Mouse (Mus musculus): Measurements from ENCODE around the gene Nxpe4.
A peak's percentile ranks its signal among the peaks of the same experiment; 100 is the strongest.
"Not testable (repeated sequence)": the region's sequence is repeated elsewhere in the genome, so short reads cannot be mapped to it uniquely, and the experiment has no call there.

Gene Nxpe4

DNA sequence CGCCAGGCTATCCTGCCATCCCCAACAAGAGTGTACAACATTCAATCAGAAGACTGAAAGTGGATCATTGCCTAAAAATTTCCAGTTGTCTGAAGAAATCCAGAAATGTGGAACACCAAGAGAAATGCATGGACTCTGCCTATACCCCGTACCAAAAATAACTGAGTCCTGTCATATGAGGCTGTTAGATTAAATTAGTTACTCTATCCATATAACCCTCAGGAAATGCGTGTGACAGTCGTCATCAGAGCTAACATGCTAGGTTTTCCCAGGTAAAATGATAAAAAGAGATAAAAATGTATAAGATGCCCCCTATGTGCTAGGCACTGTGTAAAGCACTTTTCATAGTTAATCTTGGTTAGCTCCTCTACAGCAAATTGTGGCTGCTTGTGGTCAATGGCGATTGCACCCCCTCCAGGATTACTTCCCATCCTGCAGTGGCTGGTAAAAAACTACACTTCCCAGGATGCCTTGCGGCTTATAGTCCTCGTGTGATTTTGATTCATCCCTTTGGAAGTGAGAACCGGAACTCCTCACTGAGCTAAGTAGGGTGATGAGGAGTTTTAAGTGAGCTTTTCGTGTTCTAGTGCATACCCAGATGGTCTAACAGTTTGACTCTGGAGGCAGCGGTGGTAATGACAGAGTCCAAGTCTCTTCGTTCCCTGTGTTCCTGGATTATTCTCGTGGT lies at the start of gene Nxpe4:
Gene Nxpe4, plus strand, starts transcription at position 519 of the 688 bp plus-strand sequence.
- no peak for DNase-seq (ENCODE audit: low spot score in 2 of 2)

DNA sequence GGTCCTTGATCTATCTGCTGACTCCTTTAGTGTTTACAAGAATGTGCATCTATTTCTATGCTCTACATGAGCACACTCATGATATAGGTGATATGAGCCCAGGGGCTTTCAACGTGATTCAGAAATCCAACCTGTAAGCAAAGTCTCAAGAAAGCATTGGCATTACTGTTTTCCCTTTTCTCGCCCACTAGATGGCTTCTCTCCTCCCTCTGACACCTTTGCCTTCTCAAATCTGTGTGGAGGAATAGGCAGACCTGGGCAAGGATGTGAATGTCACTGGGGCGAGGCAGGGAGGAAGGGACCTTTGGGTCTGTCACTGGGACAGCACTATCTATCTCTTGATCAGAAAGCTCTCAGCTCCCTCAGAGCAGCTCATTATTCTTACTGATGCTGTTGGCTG lies 35.0 kb upstream of the Nxpe4 start:
- DNase-seq (ENCODE audit: low spot score in 2 of 2), result no peak

DNA sequence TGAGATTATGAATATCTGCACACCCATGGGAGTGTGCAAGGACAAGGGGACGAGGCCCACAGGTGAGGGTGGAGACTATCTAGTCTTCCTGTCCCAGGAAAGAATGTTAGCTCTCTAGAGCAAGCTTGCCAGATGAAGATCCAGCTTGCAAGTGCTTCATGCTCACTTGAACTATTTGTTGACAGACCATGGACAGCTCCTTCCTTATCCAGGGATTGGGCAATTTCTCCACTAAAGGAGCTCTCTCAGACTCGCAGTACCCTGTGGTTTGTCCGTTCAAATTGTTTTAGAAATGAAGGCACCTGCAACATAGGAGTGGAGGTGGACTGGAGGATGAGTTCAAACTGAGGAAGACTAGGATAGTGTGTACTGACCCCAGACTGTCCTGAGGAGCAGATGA lies 24.3 kb upstream of the Nxpe4 start:
- no peak for DNase-seq (ENCODE audit: low spot score in 2 of 2)

- DNase-seq (ENCODE audit: low spot score in 2 of 2), result no peak
Observed at GRCm38 (mm10) chr9:48140485-48141411, 21.1 kb upstream of the Nxpe4 start.

- DNase-seq (ENCODE audit: low spot score in 2 of 2), result no peak
Observed at GRCm38 (mm10) chr9:48142646-48143045, 19.2 kb upstream of the Nxpe4 start.

- DNase-seq (ENCODE audit: low spot score in 2 of 2), result no peak
Observed at GRCm38 (mm10) chr9:48146761-48147160, 15.1 kb upstream of the Nxpe4 start.

- not testable (repeated sequence) for DNase-seq (ENCODE audit: low spot score in 2 of 2)
Observed at GRCm38 (mm10) chr9:48166531-48166930, 4.7 kb downstream of the Nxpe4 start.

- DNase-seq (ENCODE audit: low spot score in 2 of 2), result no peak
Observed at GRCm38 (mm10) chr9:48176764-48177163, 14.9 kb downstream of the Nxpe4 start.

- no peak for DNase-seq (ENCODE audit: low spot score in 2 of 2)
Observed at GRCm38 (mm10) chr9:48181300-48181699, 19.5 kb downstream of the Nxpe4 start.

DNA sequence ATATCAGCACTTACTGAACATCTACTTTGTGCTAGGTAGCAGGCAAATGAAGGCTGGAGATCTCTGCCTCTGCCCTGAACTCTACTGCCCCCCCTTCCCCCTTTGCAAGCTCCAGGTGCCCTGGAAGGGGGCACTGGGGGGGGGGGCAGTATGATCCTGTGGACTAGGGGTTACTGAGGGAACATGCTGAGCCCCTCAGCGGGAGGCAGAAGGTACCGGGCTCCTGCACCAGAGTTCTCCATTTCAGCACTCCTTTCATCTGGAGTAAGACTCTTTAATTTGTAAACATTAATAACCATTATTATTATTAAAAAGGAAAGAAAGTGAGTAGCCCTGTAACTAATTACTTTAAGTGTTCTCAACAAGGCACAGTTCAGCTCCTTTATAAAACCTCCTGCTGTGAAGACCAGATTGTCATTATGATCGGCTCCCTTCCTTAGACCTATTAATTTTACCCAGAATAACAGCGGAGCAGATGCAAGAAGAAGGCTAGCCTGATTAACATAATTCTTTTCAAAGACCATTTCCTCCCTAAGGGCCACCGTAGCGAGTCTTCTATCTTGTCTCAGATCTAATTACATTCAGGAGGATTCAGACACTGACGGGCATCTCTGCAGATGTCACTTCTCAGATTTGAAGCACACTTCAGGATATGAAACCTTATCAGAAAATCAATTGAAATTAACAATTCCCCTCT lies 21.0 kb downstream of the Nxpe4 start:
- no peak for DNase-seq (ENCODE audit: low spot score in 2 of 2)

GRCm38 (mm10) chr9:48184319-48184718 lies 22.5 kb downstream of the Nxpe4 start:
- no peak for DNase-seq (ENCODE audit: low spot score in 2 of 2)

DNA sequence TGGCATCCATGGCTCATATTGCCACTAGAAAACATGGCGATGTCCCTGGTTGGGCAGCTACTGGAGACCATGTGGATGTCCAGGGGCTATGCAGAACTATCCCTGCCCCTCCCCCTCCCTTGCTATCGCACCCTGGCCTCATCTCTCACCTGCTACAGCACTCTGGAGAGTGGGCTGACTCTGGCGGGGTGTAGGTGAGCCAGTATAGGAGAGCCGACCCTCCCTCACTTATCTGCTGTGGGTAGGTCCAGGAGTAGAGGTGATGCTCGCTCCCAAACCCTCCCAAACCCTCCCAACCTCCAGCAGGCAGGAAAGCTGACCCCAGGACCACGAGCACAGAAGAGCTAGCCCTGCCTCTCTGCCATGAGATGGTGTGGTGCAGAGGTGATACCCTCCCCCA lies 27.0 kb downstream of the Nxpe4 start:
- no peak for DNase-seq (ENCODE audit: low spot score in 2 of 2)

GRCm38 (mm10) chr9:48197458-48197884 lies 35.6 kb downstream of the Nxpe4 start:
- DNase-seq (ENCODE audit: low spot score in 2 of 2), result no peak

- DNase-seq (ENCODE audit: low spot score in 2 of 2), result no peak
Observed at GRCm38 (mm10) chr9:48210970-48211369, 49.1 kb downstream of the Nxpe4 start.

DNA sequence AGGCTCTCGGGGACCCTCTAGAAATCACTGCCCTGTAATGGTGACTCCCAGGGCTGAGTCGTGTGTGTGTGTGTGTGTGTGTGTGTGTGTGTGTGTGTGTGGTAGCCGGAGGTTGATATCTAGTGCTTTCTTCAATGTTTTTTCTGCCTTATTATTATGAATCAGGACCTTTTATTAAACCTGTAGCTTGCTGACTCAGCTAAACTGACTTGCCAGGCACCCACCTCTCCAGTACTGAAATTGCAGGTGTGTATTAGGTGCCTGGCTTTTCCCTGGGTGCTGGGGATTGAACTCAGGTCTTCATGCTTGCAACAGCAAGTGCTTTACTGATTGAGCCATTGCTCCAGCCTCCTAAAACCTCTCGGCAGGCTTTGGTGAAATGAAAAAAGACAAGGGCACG lies 50.1 kb downstream of the Nxpe4 start:
- DNase-seq (ENCODE audit: low spot score in 2 of 2), result no peak

DNA sequence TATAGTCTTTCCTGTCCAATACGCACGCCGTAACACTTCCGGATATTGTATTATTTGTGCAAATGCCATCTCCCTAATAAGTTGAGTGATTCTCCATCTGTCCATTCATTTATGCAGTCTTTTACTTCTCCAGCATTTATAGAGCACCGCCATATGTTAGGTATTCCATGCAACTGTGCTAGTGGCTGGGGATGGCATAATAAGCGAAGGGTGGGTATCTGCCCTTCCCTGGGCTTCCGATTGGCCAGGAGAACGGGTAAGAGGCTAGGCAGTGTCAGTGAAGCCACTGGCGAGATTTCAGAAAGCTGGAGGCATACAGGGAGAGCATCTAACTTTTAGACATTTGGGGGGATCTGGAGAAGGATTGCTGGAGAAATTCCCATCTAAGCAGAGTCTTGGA lies 52.9 kb downstream of the Nxpe4 start:
- no peak for DNase-seq (ENCODE audit: low spot score in 2 of 2)

- no peak for DNase-seq (ENCODE audit: low spot score in 2 of 2)
Observed at GRCm38 (mm10) chr9:48216091-48217001, 54.5 kb downstream of the Nxpe4 start.

DNA sequence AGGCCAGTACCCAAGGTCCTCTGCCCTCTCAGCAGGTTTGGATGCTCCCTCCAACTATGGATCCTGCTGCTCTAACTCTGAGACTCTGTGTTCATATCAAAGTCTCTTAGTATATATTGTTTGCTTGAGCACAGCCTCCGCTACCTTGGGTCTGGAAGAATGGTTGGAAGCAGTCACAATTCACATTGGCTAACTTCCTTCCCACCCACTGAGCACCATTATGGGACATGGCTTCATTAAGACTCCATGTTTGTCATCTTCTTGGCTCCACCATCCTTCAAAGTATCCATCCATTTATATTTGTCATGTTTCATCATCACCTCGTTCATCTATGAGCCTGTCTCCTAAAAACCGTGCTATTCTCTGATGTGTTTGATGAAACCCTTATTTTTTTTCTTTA lies 68.9 kb downstream of the Nxpe4 start:
- no peak for DNase-seq (ENCODE audit: low spot score in 2 of 2)

DNA sequence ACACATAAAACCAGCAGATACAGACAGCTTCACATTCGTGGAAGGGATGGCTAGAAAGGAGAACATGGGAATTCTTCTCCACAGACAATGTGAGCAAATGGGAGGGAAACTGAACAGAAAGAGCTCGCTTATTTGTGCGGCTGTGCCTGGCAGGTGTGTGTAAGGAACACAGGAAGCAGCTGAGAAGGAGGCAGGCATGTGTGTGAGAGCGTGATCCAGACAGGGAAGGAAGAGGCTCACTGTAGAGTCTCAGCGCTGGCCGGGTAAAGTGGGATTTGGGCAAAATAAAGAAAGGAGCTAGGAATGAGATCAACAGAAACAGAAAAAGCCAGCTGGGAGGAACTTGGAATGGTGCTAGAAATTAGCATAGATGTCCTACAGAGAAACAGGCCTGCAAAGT lies 74.6 kb downstream of the Nxpe4 start:
- DNase-seq (ENCODE audit: low spot score in 2 of 2), result no peak

DNA sequence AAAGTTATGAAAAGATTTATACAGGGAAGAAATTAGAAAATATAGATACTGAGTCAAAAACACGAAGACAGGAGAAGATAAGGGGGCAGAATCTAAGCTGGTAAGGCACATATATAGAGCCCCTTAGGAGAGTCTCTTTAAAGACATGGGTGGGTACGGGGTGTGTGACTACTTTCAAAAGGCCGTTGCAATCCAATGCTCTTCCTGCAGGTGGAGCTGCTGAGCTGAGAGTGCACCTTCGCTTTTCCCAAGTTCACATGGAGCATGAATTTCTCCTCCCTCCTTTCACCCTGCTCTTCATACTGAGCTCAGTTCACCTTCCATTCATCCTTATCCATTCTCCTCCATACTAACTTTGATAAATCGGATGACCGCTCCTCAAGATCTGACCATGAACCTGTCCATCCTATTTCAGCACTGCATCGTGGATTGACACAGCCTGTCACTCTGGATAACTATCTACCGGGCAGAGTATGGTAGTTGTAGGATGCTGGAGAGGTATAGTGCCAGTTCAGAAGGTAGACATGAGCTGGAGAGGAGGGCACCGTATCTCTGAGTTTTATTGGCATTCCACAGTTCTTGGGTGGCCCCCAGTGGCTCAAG lies 76.4 kb downstream of the Nxpe4 start:
- DNase-seq (ENCODE audit: low spot score in 2 of 2), result peak in 1 of 2 experiments; percentile 30

GRCm38 (mm10) chr9:48239461-48239860 lies 77.6 kb downstream of the Nxpe4 start:
- DNase-seq (ENCODE audit: low spot score in 2 of 2), result no peak
